Mouse (Mus musculus): ENCODE measurements around the gene Litaf.

DNA sequence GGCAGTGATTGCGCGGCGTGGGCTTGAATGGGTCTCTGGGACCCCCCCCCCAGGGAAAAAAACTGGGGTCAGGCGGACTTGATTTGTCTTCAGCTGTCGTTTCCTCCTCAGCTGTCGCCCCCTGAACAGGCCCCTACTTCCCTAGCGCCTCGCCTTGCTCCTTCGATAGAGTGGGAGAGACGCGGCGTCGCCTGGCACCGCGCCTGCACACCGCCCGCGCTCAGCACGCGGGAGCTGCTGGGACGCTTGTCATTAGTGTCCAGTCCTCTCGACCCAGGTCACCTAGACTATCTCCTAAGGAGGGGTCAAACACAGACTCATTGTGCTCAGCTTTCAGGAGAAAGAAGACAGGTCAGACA lies 855 bp upstream of the Litaf start:
- TF ChIP-seq POLR2A (IDR thresholded peaks at IDR 0.05; ENCODE audit: insufficient read length, low read depth) (no peak), USF1 (IDR thresholded peaks at IDR 0.05; ENCODE audit: low read depth) (no peak), SRF (IDR thresholded peaks at IDR 0.05; ENCODE audit: control insufficient read depth, insufficient read length, low read depth) (no peak), E2F4 (IDR thresholded peaks at IDR 0.05; ENCODE audit: insufficient read depth) (no peak), TCF3 (IDR thresholded peaks at IDR 0.05; ENCODE audit: insufficient read length, low read depth) (no peak)
